Mouse (Mus musculus) liver, adult 2 months (tissue): ENCODE measurements at regions not wholly inside any gene's neighbourhood (a gene's known extent, or its start where the extent isn't known, plus 50 kb on each side); places are given as distances from the start of the nearest gene placed in this dataset.

ENCODE experiments used
- CTCF ChIP-seq: fragments of 200-500 bp; IDR thresholded peaks from 2 replicates; pipeline ENCODE4 v1.5.1; 2011; ENCODE audit warnings: low read depth, low read length, control low read depth
- POLR2A ChIP-seq: fragments of 200-500 bp; IDR thresholded peaks from 2 replicates; pipeline ENCODE4 v1.6.1; 2011; ENCODE audit warnings: low read length, control low read depth; ENCODE audit not compliant: insufficient read depth; ENCODE audit errors: extremely low read depth

DNA sequence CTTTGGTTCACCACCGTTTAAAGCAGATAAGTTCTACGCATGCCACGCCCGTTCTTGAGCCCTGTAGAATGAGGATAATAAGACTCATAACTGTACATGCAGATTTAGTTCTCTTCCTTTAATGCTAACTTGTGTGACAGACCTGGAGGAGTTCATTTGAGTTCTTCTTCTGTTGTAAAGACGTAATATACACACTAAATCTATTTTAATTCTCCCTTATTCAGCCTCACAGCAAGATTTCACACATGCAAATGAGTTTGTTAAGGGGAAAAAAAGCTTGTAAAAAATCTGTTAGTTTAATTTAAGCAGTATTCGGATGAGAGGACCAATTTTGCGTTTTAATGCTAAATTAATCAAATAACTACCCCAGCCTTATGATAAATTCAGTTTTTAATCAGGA lies 264.6 kb downstream of the Pros1 start:
- TF ChIP-seq CTCF (no peak), POLR2A (no peak)
